Mouse (Mus musculus): ENCODE results near the gene Macrod1.

- TF ChIP-seq CTCF (conservative IDR thresholded peaks at IDR 0.05; ENCODE audit: insufficient read depth, insufficient read length, low read depth, low read length) (no peak), POLR2A (IDR thresholded peaks at IDR 0.05; ENCODE audit: low read depth, low read length) (no peak)
Measured at GRCm38 (mm10) chr19:7235461-7235860, 178.9 kb downstream of the Macrod1 start.
